Comparison of ENCODE assay signal across 16 mouse cellular contexts in genomic region chr8:70030255-70030654, GRCm38 (mm10). TPM values are rescaled to one million over a fixed set of nuclear protein-coding genes. Genes with fewer than 3 reads are reported as not detected.
"Had no signal": no experiment of that assay in that cellular context is flagged by ENCODE, and none has a peak within 500 bp of the region (broad histone marks: within the 10 kb centered on the region; RNA-seq: fewer than 3 reads in every experiment).

No protein-coding gene starts in this region.

- H3K27ac ChIP-seq: left cerebral cortex, adult 2 months; limb, embryonic 10.5 days; liver, embryonic 15.5 days; midbrain, embryonic 13.5 days; stomach, embryonic 15.5 days had no signal

- H3K4me1 ChIP-seq: limb, embryonic 10.5 days; midbrain, embryonic 13.5 days; stomach, embryonic 15.5 days had no signal

- H3K4me3 ChIP-seq: left cerebral cortex, adult 2 months; limb, embryonic 10.5 days; liver, embryonic 15.5 days; midbrain, embryonic 13.5 days; stomach, embryonic 15.5 days had no signal

- DNase-seq: kidney, postnatal 25 days; lung, adult 2 months; lung, postnatal 36 days; retina, postnatal 1 day; right cerebral cortex, postnatal 4 days; thymus, adult 2 months; thymus, postnatal 25 days had no signal

- H3K4me2 ChIP-seq: liver, embryonic 11.5 days; liver, embryonic 15.5 days; midbrain, embryonic 13.5 days; stomach, embryonic 15.5 days had no signal

- H3K27me3 ChIP-seq: liver, embryonic 15.5 days; midbrain, embryonic 13.5 days; stomach, embryonic 15.5 days had no signal

- H3K9ac ChIP-seq: liver, embryonic 15.5 days; midbrain, embryonic 13.5 days; stomach, embryonic 15.5 days had no signal

- ATAC-seq: lung, postnatal 0 days; midbrain, embryonic 13.5 days had no signal

- H3K9me3 ChIP-seq: limb, embryonic 10.5 days; liver, embryonic 15.5 days; midbrain, embryonic 13.5 days; stomach, embryonic 15.5 days had no signal

RNA-seq across cellular contexts. Expression of gene Hapln4, which starts 53.0 kb away (rescaled TPM):
- total RNA-seq: megakaryocyte progenitor cell, adult 5-6 weeks had no signal
- polyA plus RNA-seq: kidney, embryonic 16.5 days; limb, embryonic 10.5 days; lung, postnatal 0 days had no signal
